Mouse (Mus musculus) ovary, postnatal 14 days (tissue): ENCODE results near the gene Itfg2.

ENCODE experiments used
- DNase-seq: peaks from one replicate; pipeline ENCODE4 v3.0.0; 2022; ENCODE audit warnings: low spot score

The Itfg2 gene

DNA sequence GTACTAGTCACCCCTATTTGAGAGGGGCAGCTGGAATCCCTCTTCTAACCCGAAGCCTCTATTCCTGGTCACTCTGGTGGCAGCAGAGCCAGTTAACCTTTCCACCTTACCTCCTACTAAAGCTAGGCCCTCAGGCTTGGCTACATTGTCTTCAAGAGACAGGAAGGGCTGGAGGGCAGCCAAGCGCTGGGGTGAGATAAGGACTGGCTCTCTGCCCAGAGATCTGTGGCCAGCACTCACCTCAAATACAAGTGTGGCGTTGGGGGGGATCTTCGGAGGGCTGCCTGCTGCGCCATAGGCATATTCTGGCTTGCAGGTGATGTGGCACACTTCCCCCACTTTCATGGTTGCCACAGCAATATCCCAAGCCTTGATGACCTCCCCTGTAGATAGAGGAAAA is 10.7 kb upstream of the Itfg2 start:
- DNase-seq = peak; percentile 62

DNA sequence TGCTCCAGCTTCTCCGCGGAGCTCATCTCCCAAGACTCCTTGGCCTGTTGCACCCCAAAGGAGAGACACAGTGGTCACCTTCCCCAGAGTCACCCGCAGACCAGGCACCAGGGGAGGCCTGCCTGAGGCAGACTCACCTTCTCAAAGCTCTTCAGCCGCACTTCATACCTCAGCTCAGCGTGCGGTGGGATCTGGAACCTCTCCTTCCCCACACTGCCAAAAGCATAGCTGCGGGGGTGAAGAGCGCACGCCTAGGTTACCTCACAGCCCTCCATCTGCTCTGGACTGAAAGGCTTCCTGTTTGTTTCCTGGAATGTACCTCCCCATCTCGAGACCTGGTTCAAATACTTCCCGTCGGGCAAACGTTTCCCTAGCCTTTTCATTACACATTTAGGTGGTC is 8.8 kb upstream of the Itfg2 start:
- DNase-seq = no peak

DNA sequence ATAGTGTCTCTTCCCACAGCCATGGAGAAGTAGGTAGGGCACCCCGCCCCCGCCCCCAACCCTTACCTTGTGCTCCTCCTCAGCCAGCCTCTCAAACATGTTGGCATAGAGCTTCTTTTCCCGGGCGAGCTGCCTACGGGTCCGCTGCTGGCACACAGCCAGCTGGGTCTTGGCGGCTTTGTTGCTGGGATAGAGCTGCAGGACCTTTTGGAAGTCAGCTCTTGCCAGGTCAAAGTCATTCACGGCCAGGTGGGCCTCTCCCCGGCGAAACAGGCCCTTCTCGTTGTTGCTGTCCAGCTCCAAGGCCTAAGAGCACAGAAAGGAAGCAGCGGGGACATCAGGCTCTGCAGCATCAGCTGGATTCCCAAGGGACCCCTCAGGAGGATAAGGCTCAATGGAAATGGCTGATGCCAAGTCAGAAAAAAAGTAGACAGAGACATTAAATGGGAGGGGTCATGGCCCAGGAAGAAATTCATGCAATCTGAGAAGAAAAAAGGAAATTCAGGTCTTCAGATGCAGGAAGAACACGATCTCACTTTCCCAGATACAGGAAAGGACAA is 7.7 kb upstream of the Itfg2 start:
- no peak for DNase-seq

DNA sequence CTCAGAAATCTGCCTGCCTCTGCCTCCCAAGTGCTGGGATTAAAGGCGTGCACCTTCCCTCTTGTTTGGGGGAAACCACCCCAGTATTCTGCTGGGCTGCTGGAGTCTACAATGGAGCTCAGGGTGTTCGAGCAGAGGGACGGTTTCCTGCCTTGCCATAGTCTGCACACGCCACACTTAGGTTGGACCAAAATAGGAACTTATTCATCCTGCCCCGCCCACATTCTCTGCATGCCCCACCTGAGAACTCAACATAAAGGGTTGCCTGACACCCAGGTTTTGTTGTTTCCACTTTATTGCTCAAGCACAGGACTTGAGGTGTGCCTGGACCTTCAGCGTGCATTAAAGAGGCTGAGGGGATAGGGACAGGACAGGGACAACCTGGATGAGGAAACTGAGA is 5.1 kb upstream of the Itfg2 start:
- no peak for DNase-seq

DNA sequence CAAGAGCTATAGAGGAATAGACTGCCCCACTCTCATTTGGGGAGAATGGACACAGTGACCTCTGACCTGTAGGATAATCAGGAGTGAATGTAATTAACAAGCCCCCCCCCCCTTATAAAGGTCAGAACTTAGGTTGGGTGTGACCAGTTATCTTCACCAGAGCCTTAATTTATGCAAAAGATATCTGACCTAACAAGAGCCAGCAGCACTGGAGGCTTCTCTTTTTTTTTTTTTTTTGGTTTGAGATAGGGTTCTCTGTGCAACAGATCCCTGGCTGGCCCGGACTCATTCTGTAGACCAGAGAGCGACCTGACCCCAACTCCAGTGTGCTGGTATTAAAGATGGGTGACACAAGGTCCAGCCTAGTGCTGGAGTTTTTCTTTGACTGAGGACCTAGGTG is 4.6 kb upstream of the Itfg2 start:
- DNase-seq = no peak

DNA sequence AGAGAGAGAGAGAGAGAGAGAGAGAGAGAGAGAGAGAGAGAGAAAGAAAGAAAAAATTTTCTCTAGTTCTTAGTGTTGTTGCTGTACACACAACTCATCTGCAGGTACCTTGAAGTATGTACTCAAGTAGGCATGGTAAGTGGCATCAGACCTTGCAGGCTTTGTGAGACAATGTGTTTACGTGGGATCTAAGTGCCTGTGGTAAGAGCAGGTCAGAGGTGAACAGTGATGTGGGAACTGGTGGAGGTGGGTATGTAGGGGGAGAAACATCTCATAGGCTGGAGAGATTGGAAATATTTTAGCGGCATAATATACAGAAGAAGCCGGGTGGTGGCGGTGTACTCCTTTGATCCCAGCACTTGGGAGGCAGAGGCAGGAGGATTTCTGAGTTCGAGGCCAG is 2.8 kb upstream of the Itfg2 start:
- DNase-seq = no peak

DNA sequence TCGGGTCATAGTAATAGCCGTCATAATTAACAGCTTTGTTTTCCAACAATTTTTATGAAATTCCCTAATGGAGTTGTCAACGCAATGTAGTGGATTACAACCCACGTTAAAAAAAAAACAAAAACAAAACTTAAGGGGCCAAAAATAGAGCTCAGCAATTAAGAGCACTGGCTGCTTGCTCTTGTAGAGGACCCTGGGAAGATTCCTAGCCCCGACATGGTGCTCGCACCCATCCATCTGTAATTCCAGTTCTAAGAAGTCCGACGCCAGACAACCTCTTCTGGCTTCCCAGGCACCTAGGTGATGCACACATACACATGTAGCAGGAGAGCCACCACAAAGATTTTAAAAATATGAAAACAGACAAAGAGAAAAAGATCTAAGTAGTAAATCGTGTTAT is 315 bp upstream of the Itfg2 start:
- no peak for DNase-seq

DNA sequence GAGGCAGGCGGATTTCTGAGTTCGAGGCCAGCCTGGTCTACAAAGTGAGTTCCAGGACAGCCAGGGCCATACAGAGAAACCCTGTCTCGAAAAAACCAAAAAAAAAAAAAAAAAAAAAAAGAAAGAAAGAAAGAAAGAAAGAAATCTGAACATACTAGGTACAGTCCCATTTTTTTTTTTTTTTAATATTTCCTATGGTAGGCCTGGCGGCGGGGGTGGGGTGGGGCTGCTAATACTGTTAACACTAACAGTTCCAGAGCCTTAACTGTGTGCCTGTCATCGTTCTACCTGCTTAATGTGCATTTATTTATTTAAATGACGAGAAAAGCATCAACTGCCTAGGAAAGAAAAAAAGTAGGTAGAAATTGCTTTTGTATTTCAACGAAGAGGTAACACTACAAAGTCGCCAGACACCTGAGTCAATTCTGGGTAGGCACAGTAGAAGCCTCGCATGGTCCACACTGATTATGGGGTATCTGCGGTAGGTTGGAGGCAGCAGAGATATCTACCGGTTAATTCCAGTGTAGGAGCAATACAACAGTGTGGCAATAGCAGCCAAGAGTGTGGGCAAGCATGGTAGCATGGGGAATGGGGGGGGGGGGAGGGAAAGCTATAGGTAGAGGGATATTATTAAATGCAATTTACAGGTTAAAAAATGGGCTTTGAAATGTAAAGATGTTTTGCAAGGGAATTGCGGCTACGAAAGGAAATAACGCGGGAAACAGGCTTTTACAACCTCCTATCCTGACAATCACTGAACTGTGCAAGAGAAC is 1.0 kb downstream of the Itfg2 start:
- DNase-seq = no peak

DNA sequence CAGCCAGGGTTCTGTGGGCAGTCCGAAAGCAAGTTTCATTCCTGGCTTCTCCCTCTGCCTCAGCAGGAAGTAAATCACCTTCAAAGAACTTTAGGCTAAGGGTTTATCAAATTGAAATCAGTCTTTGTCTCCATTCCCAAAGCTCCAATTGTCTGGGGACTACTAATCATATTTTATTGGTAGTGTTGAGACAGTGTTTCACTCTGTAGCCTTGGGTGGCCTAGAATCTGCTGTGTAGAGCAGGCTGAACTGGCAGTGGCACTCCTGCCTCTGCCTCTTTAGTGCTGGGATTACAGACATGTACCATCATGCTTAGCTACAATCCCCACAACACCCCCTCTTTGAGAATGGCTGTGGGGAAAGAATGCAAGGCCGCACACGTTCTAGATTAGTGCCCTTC is 3.3 kb downstream of the Itfg2 start:
- DNase-seq = no peak

DNA sequence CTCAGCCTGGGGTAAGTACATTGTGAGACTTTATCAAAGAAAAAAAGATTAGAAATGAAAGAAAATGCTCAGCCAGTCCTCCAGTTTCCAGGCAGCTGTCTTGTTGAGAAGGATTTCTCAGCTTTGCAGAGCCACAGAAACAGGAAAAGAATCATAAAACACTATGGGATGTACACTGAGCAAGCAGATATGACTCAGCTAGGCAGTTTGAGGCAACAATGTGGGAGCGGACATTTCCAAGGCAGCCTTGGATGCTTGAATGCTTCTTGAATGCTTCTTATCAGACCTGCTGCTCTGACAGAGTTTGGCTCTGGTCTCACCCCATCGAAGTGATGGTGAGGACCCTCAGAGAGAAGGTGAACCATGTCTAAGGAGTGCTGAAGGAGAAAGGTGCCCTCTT is 3.7 kb downstream of the Itfg2 start:
- DNase-seq = no peak

DNA sequence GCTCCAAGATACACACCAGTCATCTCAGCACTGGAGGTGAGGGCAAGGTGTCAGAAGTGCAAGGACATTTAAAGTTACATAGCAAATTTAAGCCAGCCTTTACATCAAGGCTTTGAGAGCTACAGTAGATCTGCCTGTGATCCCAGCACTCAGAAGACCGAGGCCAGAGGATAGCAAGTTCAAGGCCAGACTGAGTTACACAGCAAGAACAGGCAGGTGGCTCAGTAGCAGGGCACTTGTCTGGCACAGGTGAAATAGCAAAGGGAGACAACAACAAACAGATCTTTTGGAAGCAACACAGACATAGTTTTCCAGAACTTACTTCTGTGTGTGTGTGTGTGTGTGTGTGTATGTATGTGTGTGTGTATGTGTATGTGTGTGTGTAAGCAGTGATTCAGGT is 6.7 kb downstream of the Itfg2 start:
- no peak for DNase-seq

DNA sequence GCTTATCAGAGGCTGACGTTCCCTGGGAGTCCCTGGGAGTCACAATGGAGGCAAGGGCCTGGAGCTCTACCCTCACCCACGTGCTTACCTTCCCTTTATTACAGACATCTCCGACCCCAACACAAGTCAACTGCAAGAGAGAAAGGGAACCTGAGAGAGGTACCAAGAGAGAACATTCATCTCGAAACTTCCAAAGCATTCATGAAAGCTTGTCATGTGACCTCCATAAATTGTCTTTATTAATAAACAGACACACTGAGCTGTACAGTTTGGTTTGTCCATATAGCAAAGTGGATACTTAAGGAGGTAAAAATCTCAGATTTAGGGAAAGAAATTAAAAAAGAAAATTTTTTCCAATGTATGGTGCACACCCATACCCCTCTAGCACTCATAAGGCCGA is 8.6 kb downstream of the Itfg2 start:
- DNase-seq = no peak

DNA sequence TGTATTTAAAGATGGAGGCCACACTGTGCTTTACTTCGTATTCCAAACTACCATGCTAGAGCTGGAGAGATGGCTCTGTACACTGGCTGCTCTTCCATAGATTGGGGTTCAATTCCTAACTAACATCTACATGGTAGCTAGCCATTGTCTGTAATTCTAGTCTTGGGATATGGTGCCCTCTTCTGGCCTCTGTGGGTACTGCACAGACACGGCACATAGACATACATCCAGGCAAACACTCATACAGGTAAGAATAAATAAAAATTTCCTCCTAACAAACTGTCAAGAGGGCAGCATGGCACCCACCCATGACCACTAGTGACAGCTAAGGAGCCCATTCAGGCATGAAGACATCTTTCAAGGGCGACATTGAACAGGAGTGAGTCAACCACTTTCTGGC is 13.6 kb downstream of the Itfg2 start:
- peak; percentile 80 for DNase-seq

DNA sequence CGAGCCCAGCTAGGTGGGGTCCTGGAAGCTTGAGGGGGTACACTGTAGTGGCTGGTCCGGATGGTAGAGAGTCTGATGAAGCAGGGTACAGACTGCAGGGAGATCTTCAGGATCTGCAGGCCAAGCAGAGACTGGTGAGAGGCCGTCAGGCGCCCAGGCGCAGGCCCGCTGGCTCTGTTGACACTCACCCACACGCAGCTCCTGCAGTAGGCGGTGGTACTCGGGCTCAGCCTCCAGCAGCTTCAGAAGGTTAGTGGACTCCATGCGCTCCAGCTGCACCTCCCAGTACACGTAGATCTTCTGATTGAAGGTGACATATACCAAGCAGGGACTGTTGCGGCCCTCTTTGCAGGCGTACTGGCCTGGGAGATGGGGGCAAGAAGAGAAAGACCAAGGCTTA is 14.4 kb downstream of the Itfg2 start:
- no peak for DNase-seq

DNA sequence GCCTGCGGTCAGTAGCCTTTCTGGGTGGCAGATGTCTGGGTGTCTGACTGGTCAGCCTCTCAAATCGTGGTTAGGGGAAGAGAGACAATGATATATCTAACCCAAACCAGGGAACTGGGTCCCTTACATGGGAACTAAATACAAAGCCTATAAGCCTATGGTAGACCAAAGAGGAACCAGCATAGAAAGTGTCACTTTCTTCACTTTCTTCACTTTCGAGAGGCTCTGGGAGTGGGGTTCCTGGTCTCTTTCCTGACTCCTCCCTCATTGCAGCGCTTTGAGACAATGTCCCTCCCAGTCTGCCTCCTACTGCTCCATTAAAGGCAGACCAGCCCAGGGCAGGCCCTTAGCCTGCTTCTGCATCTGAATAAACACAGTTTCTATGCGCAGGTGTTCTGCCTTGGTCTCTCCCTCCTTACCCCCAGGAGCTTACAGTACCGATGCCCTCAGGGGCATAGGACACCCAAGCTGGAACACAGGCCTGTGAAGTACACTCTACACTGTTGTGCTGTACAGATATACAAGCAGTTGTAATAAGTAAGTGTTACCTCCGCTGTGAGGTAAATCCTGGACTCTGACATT is 16.1 kb downstream of the Itfg2 start:
- DNase-seq = no peak

DNA sequence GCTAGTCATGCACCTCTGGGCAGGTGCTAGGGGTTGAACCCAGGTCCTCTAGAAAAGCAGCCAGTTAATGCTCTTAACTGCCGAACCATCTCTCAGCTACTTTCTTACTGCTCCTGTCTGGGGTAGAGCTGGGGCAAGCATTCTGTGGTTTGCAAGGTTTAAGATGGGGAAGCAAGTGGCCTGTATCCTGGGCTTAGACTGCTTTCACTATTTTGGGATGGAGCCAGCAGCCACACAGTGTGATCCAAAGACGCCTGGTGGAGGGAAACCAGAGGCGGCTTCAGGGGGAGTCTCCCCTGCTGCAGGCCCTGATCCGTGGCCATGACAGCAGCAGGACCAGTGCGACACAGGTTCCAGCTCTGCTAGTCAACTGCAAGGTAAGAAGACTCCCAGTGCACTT is 20.0 kb downstream of the Itfg2 start:
- no peak for DNase-seq

DNA sequence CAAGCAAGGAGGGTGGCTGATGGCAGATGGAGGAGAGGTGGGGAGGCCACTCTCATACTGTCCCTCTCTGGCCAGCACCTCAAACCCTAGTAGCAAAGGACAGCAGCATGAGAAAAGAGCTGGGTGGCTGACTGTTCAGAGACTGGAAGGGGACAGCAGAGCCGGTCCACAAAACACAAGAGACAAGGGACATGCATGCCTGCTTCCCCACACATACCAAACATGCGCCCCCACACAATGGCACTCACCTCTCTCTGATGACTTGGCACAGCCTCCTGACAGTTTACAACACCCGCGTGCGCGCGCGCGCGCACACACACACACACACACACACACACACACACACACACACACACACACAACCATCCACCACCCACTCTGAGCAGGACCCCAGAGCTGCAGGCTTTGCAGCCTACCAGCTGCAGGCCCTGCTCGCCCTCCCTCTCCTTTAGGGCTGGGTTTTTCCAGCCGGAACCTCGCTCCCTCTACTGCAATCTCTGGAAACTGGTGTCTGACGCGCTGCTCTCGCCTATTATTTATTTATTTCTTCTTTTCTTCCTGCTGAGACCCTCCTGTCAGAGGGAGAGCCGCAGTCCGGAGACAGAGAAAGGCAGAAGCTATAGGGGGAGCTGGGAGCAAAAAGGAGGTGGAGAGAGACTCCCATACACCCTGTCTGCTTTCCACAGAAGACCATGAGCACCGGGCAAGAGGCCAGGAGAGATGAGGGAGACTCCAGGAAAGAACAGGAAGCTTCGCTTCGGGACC is 25.1 kb downstream of the Itfg2 start:
- DNase-seq = peak; percentile 57

DNA sequence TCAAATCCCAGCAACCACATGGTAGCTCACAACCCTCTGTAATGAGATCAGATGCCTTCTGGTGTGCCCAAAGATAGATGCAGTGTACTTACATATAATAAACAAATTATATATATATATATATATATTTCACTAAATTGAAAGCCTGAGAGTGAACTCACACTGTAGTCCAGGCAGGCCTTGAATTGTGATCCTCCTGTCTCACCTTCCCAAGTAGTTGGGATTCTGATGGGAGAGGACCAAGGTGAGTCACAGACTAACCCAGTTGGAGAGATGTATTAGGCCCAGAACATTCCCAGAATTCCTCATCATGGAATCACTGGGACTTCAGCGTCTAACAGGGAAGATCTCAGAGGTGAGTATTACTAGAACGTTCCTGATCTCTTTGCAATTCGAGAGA is 25.7 kb downstream of the Itfg2 start, which contains the start of gene Nrip2:
TSS of gene Nrip2 (plus strand) at position 301 of the 400 bp plus-strand sequence.
- no peak for DNase-seq

DNA sequence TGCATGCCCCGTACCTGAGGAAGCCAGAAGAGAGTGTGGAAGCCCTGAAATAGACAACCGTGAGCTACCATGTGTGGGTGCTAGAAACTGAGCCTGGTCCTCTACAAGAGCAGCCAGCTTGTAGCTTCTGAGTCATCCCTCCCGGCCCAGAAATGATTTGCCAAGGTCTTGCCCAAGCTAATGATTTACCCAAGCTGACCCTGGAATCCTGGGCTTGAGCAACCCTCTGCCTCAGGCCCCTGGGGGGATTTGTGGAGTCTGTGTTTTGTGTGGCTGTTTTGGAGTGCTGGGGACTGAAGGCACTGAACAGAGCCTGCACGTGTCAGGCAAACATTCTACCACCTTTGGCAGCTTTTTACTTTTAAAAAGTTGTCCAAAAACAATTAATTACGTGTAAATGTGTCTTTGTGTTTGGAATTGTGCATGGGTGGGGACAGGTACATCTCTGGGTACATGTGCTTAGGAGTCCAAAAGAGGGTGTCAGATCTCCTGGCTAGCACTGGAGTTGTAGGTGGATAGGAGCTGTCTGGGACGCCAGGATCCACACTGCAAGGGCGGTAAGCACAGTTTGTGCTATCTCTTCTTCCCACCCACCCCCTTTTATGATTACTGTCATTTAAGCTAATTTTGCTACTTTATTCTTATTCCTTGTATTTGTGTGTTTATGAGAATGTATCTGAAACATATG is 27.0 kb downstream of the Itfg2 start:
- no peak for DNase-seq

DNA sequence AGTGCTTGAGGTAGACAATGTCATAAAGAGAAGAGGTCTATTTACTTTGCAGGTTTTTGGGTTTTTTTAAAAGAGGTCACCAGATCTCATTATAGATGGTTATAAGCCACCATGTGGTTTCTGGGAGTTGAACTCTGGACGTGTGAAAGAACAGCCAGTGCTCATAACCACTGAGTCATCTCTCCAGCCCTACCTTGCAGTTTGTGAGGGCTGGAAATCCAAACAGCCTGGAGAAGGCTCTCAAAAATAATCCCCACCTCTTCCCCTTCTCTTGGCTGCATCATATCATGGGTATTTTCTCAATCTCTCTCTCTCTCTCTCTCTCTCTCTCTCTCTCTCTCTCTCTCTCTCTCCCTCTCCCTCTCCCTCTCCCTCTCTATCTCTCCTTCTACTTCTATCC is 34.0 kb downstream of the Itfg2 start:
- DNase-seq = no peak

DNA sequence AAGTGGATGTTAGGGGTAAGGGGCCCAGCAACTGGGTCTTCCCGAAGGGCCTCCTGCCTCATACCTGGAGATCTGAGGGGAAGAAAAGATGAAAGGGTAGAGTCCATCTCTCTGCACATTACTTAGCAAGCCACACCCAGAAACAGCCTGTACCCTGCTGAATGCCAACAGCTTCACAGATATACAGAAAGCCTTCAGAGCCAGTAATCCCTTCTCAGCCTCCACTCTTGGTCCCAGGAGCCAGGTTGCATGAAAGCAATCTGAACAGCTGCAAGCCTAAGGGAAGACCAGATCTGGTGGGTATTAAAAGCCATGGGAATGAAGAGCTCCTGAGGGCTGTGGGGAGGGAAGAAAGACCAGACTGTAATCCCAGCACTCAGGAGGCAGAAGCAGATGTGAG is 35.5 kb downstream of the Itfg2 start:
- DNase-seq = no peak

DNA sequence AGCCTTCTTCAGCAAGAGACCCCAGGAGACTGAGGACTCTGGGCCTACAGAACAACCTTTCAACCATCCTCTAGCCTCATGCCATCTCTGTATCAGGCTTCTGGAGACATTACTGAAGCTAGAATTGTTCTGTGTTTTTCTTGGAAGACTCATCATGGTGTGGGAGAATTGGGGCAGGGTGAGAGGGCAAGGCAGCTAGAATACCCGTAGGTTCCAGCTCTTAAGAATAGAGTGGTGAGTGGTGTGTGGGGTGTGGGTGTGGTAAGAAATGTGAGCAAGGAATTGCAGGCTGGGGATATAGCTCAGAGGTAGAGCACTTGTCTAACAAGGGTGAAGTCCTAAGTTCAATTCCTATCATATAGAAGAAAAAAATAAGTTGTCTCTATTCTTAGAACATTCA is 39.7 kb downstream of the Itfg2 start:
- no peak for DNase-seq
